Comparison of ENCODE assay signal across 24 mouse cellular contexts in genomic region chr14:33993051-33993450, GRCm38 (mm10). TPM values are rescaled to one million over a fixed set of nuclear protein-coding genes. Genes with fewer than 3 reads are reported as not detected.
A peak's percentile ranks its signal among the peaks of the same experiment; 100 is the strongest.
DNase-seq lines count a peak whose midpoint lies in the region; ATAC-seq lines count a peak whose summit lies in the region.
"Had no signal": no experiment of that assay in that cellular context is flagged by ENCODE, and none has a peak within 500 bp of the region (broad histone marks: within the 10 kb centered on the region; RNA-seq: fewer than 3 reads in every experiment).

No protein-coding gene starts in this region.

- H3K9ac ChIP-seq in heart, embryonic 11.5 days (ENCODE audit: low read depth, low read length): no peak overlapping the region
- H3K9ac ChIP-seq: embryonic facial prominence, embryonic 13.5 days; embryonic facial prominence, embryonic 15.5 days; forebrain, embryonic 12.5 days had no signal

- H3K27ac ChIP-seq in heart, embryonic 10.5 days: no peak overlapping the region
- H3K27ac ChIP-seq in heart, embryonic 11.5 days (ENCODE audit: low read depth, low read length): no peak overlapping the region
- H3K27ac ChIP-seq: embryonic facial prominence, embryonic 13.5 days; embryonic facial prominence, embryonic 15.5 days; forebrain, embryonic 10.5 days; forebrain, embryonic 12.5 days had no signal

- H3K9me3 ChIP-seq in heart, embryonic 10.5 days: no peaks in the 10 kb centered on the region
- no peaks in the 10 kb centered on the region for H3K9me3 ChIP-seq in heart, embryonic 11.5 days (replicated peaks; ENCODE audit: control insufficient read depth, low read length)
- H3K9me3 ChIP-seq: embryonic facial prominence, embryonic 13.5 days; embryonic facial prominence, embryonic 15.5 days; forebrain, embryonic 10.5 days; forebrain, embryonic 12.5 days had no signal

- H3K36me3 ChIP-seq in heart, embryonic 10.5 days: no peaks in the 10 kb centered on the region
- no peaks in the 10 kb centered on the region for H3K36me3 ChIP-seq in heart, embryonic 11.5 days (ENCODE audit: control insufficient read depth, insufficient read depth, low read length)
- H3K36me3 ChIP-seq: embryonic facial prominence, embryonic 13.5 days; embryonic facial prominence, embryonic 15.5 days; forebrain, embryonic 10.5 days; forebrain, embryonic 12.5 days had no signal

- DNase-seq in heart, embryonic 10.5 days (ENCODE audit: low spot score): peak; percentile 68
- peak; percentile 3 for DNase-seq in urinary bladder, postnatal 10 days (ENCODE audit: low spot score)
- DNase-seq in urinary bladder, postnatal 14 days (ENCODE audit: low spot score): no peak
- DNase-seq in layer of hippocampus, adult 9-11 months: no peak
- DNase-seq: adrenal gland, adult 2 months; adrenal gland, postnatal 10 days; adrenal gland, postnatal 25 days; cerebellum, adult 11 months; cerebellum, adult 18-20 months; cerebellum, adult 8-10 months; cerebellum, postnatal 14 days; cerebellum, postnatal 36 days; embryo, embryonic 11 days had no signal

- no peak overlapping the region for H3K4me3 ChIP-seq in heart, embryonic 10.5 days
- H3K4me3 ChIP-seq in heart, embryonic 11.5 days (ENCODE audit: low read depth, low read length): no peak overlapping the region
- H3K4me3 ChIP-seq: embryonic facial prominence, embryonic 13.5 days; embryonic facial prominence, embryonic 15.5 days; erythroblast, embryonic 14.5 days; forebrain, embryonic 10.5 days; forebrain, embryonic 12.5 days had no signal

- H3K4me2 ChIP-seq in heart, embryonic 11.5 days: no peak overlapping the region
- H3K4me2 ChIP-seq: embryonic facial prominence, embryonic 13.5 days; embryonic facial prominence, embryonic 15.5 days; forebrain, embryonic 12.5 days had no signal

- H3K4me1 ChIP-seq in heart, embryonic 10.5 days: peaks cover 26% of the 10 kb centered on the region
- peaks cover 13% of the 10 kb centered on the region; the same call in 1 of the 2 replicates for H3K4me1 ChIP-seq in heart, embryonic 11.5 days (ENCODE audit: control insufficient read depth, insufficient read depth, low read length)
- H3K4me1 ChIP-seq: embryonic facial prominence, embryonic 13.5 days; embryonic facial prominence, embryonic 15.5 days; forebrain, embryonic 12.5 days had no signal

- 90% methylated on average over 9 of the region's 9 CpGs for WGBS in heart, embryonic 10.5 days
- WGBS in heart, embryonic 11.5 days (ENCODE audit: insufficient replicate concordance): 88% methylated on average over 9 of the region's 9 CpGs

- peaks cover 21% of the 10 kb centered on the region for H3K27me3 ChIP-seq in heart, embryonic 10.5 days (ENCODE audit: insufficient read depth, poor library complexity, severe bottlenecking)
- peaks cover 2% of the 10 kb centered on the region; the same call in 1 of the 2 replicates for H3K27me3 ChIP-seq in heart, embryonic 11.5 days (ENCODE audit: control insufficient read depth, insufficient read depth, low read length)
- H3K27me3 ChIP-seq: embryonic facial prominence, embryonic 13.5 days; embryonic facial prominence, embryonic 15.5 days; forebrain, embryonic 12.5 days had no signal

- ATAC-seq in heart, embryonic 11.5 days (replicated peaks; ENCODE audit: insufficient number of reproducible peaks, low FRiP score, low TSS enrichment): no peak
- ATAC-seq: forebrain, embryonic 14.5 days; forebrain, embryonic 16.5 days had no signal

RNA-seq across cellular contexts. Expression of gene Zfp488, which starts 14.5 kb away (rescaled TPM):
- 0.03 and 0.12 TPM in 2 replicates for polyA plus RNA-seq in heart, embryonic 10.5 days (2016; fragmentation: Nextera tagmentation; extraction: Ambion mirVana)
- polyA plus RNA-seq in heart, embryonic 11.5 days (2014; fragmentation: Nextera tagmentation; extraction: Ambion mirVana): not detected in 2 replicates
- polyA plus RNA-seq: adrenal gland, adult 2 months; C2C12; erythroblast, embryonic 14.5 days had no signal

RNA-seq across cellular contexts. Expression of gene Gm30083, which starts 21.9 kb away (rescaled TPM):
- polyA plus RNA-seq in heart, embryonic 10.5 days (2016; fragmentation: Nextera tagmentation; extraction: Ambion mirVana): not detected in 2 replicates
- polyA plus RNA-seq in heart, embryonic 11.5 days (2014; fragmentation: Nextera tagmentation; extraction: Ambion mirVana): not detected in 2 replicates
- polyA plus RNA-seq: adrenal gland, adult 2 months; brain, embryonic 14.5 days; C2C12; embryonic facial prominence, embryonic 11.5 days; embryonic facial prominence, embryonic 13.5 days; embryonic facial prominence, embryonic 15.5 days; erythroblast, embryonic 14.5 days; forebrain, embryonic 10.5 days; forebrain, embryonic 12.5 days; forebrain, embryonic 14.5 days; forebrain, embryonic 16.5 days had no signal

RNA-seq across cellular contexts. Expression of gene Gm5460, which starts 23.5 kb away (rescaled TPM):
- not detected in 2 replicates for polyA plus RNA-seq in heart, embryonic 10.5 days (2016; fragmentation: Nextera tagmentation; extraction: Ambion mirVana)
- not detected in 2 replicates for polyA plus RNA-seq in heart, embryonic 11.5 days (2014; fragmentation: Nextera tagmentation; extraction: Ambion mirVana)
- polyA plus RNA-seq: brain, embryonic 14.5 days; C2C12; embryonic facial prominence, embryonic 11.5 days; embryonic facial prominence, embryonic 13.5 days; embryonic facial prominence, embryonic 15.5 days; erythroblast, embryonic 14.5 days; forebrain, embryonic 10.5 days; forebrain, embryonic 12.5 days; forebrain, embryonic 14.5 days; forebrain, embryonic 16.5 days had no signal

RNA-seq across cellular contexts. Expression of gene Rbp3, which starts 39.2 kb away (rescaled TPM):
- 0.05 and 0.36 TPM in 2 replicates for polyA plus RNA-seq in heart, embryonic 10.5 days (2016; fragmentation: Nextera tagmentation; extraction: Ambion mirVana)
- 0.03 and 0.24 TPM in 2 replicates for polyA plus RNA-seq in heart, embryonic 11.5 days (2014; fragmentation: Nextera tagmentation; extraction: Ambion mirVana)
- polyA plus RNA-seq: adrenal gland, adult 2 months; C2C12; embryonic facial prominence, embryonic 11.5 days; embryonic facial prominence, embryonic 13.5 days; embryonic facial prominence, embryonic 15.5 days; erythroblast, embryonic 14.5 days; forebrain, embryonic 10.5 days; forebrain, embryonic 12.5 days; forebrain, embryonic 14.5 days; forebrain, embryonic 16.5 days had no signal

RNA-seq across cellular contexts. Expression of gene Gdf2, which starts 52.2 kb away (rescaled TPM):
- polyA plus RNA-seq in heart, embryonic 10.5 days (2016; fragmentation: Nextera tagmentation; extraction: Ambion mirVana): 0.69 and 4.3 TPM in 2 replicates
- polyA plus RNA-seq in heart, embryonic 11.5 days (2014; fragmentation: Nextera tagmentation; extraction: Ambion mirVana): 0.51 and 0.64 TPM in 2 replicates
- polyA plus RNA-seq: adrenal gland, adult 2 months; brain, embryonic 14.5 days; C2C12; embryonic facial prominence, embryonic 11.5 days; embryonic facial prominence, embryonic 15.5 days; erythroblast, embryonic 14.5 days; forebrain, embryonic 10.5 days; forebrain, embryonic 12.5 days; forebrain, embryonic 14.5 days; forebrain, embryonic 16.5 days had no signal

Comparison
In these comparisons a context has a peak if more than half of its experiments do, and no peak if none do; other contexts are left out.
1. DNase-seq: peak in heart, embryonic 10.5 days (single experiment) and urinary bladder, postnatal 10 days (single experiment); none in urinary bladder, postnatal 14 days (single experiment) and layer of hippocampus, adult 9-11 months (single experiment).